Mouse (Mus musculus): ENCODE data around the gene Vash2. TPM values are rescaled to one million over a fixed set of nuclear protein-coding genes. Genes with fewer than 3 reads are reported as not detected.
A peak's percentile ranks its signal among the peaks of the same experiment; 100 is the strongest.
"Not testable (repeated sequence)": the region's sequence is repeated elsewhere in the genome, so short reads cannot be mapped to it uniquely, and the experiment has no call there.

Gene Vash2
- not detected in 2 replicates for polyA plus RNA-seq (2012; ENCODE audit: insufficient read depth, insufficient read length, missing spikeins)

- H3K27ac ChIP-seq (replicated peaks; ENCODE audit: low read depth, low read length): no peak within 1 kb of the TSS
- H3K4me3 ChIP-seq (ENCODE audit: insufficient read depth, low read depth, low read length): peak within 1 kb of the TSS; percentile 56
- H3K4me1 ChIP-seq (ENCODE audit: control insufficient read depth, insufficient read depth, insufficient read length, low read length): peaks cover 4% of the 10 kb centered on the region; the same call in 1 of the 2 replicates
These were observed at the start of gene Vash2 for GRCm38 (mm10) chr1:190979100-190979563. Gene Vash2, minus strand, starts transcription at chr1:190979296.

GRCm38 (mm10) chr1:191026021-191026713 lies 47.1 kb upstream of the Vash2 start, which contains the start of gene Flvcr1:
Gene Flvcr1, minus strand, starts transcription at chr1:191026158.
- peak within 1 kb of the TSS; percentile 65 for H3K4me3 ChIP-seq (ENCODE audit: insufficient read depth, low read depth, low read length)
- H3K4me1 ChIP-seq (ENCODE audit: control insufficient read depth, insufficient read depth, insufficient read length, low read length): 0 out of 2 replicates have a peak, but pooled peaks cover 3% of the 10 kb centered on the region
- no peak within 1 kb of the TSS for H3K27ac ChIP-seq (replicated peaks; ENCODE audit: low read depth, low read length)

DNA sequence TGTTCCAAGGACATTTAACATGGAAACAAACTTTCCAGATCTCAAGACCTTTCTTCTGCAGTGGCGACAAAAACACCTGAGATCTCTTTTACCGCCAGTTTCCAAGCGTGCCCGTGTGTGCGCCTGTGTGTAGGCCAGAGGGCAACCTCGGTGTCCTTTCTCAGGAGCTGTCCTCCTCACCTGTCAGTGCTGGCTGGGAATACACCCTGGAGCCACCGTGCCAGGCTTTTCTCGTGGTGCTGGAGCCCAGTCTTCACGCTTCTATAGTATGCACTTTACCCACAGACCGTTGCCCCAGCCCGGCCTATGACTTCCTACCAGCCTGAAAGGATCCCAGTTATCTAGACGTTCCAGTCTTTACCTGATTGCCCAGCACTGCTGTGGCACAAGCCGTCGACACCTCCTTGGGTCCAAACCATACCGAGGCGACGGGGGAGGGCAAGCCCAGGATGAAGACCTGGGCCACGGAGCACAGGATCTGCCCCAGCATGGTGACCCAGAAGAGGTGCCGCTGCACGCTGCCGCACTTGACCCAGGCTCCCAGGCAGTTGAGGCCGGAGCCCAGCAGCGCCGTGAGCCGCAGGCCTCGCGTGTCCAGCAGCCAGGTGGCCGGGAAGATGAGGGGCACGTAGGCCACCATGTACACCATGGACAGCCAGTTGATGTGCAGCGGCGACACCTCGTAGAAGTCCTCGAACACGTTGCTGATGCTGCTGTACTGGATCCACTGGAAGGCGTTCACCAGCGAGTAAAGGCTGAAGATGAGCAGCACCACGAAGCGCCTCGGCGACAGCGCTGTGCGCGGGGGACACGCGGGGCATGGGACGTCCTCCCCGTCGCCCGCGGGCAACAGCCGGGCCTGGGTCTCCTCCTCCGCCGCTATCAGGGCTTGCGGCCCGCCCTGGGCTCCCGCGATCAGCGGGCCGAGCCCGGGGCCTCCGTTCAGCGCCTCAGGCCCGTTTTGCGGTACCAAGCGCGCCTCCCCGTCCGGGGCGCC lies 46.2 kb upstream of the Vash2 start:
- no peak overlapping the region for H3K27ac ChIP-seq (replicated peaks; ENCODE audit: low read depth, low read length)
- H3K4me3 ChIP-seq (ENCODE audit: insufficient read depth, low read depth, low read length): peak overlapping the region; percentile 65
- 0 out of 2 replicates have a peak, but pooled peaks cover 3% of the 10 kb centered on the region for H3K4me1 ChIP-seq (ENCODE audit: control insufficient read depth, insufficient read depth, insufficient read length, low read length)

DNA sequence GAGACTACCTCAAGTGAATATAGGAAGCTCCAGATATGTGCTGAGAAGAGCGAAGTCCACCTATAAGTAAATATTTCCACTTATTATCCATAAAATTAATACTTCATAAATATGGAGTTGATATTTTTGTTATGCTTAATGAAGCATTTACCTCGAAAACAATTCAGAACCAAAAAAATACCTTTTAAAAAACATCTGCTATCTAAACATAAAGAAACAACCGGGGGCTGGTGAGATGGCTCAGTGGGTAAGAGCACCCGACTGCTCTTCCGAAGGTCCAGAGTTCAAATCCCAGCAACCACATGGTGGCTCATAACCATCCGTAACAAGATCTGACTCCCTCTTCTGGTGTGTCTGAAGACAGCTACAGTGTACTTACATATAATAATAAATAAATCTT lies 44.7 kb upstream of the Vash2 start:
- H3K4me3 ChIP-seq (ENCODE audit: insufficient read depth, low read depth, low read length); H3K27ac ChIP-seq (replicated peaks; ENCODE audit: low read depth, low read length); H3K4me1 ChIP-seq (ENCODE audit: control insufficient read depth, insufficient read depth, insufficient read length, low read length): not testable (repeated sequence)

GRCm38 (mm10) chr1:191023140-191023539 lies 44.0 kb upstream of the Vash2 start:
- no peak overlapping the region for H3K4me3 ChIP-seq (ENCODE audit: insufficient read depth, low read depth, low read length)
- no peak overlapping the region for H3K27ac ChIP-seq (replicated peaks; ENCODE audit: low read depth, low read length)
- H3K4me1 ChIP-seq (ENCODE audit: control insufficient read depth, insufficient read depth, insufficient read length, low read length): 0 out of 2 replicates have a peak, but pooled peaks cover 3% of the 10 kb centered on the region

- Histone ChIP-seq H3K27ac (replicated peaks; ENCODE audit: low read depth, low read length) (no peak overlapping the region), H3K4me3 (ENCODE audit: insufficient read depth, low read depth, low read length) (no peak overlapping the region), H3K4me1 (ENCODE audit: control insufficient read depth, insufficient read depth, insufficient read length, low read length) (no peaks in the 10 kb centered on the region)
These were observed 41.9 kb upstream of the Vash2 start for GRCm38 (mm10) chr1:191021016-191021415.

GRCm38 (mm10) chr1:191020217-191020924 lies 41.3 kb upstream of the Vash2 start:
- Histone ChIP-seq H3K27ac (replicated peaks; ENCODE audit: low read depth, low read length) (no peak overlapping the region), H3K4me3 (ENCODE audit: insufficient read depth, low read depth, low read length) (no peak overlapping the region), H3K4me1 (ENCODE audit: control insufficient read depth, insufficient read depth, insufficient read length, low read length) (no peaks in the 10 kb centered on the region)

DNA sequence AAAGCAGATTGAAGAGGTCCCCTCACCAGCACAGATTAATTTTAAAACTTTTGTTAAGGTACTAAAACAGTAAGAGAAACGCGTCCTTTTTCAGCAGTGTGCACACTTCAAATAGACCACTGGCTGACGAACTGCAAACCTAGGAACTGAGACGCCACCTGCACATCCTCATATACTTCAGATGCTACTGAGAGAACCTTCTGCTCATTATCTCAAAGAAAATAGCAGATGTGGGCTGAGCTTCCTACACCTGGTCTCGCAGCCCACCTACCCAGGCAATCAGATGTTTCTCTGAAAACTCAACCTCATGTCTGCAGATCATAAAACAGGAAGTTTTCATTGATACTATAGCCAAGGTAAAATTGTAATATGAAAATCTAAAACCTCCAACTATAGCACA lies 40.7 kb upstream of the Vash2 start:
- Histone ChIP-seq H3K4me3 (ENCODE audit: insufficient read depth, low read depth, low read length) (no peak overlapping the region), H3K4me1 (ENCODE audit: control insufficient read depth, insufficient read depth, insufficient read length, low read length) (no peaks in the 10 kb centered on the region), H3K27ac (replicated peaks; ENCODE audit: low read depth, low read length) (no peak overlapping the region)

DNA sequence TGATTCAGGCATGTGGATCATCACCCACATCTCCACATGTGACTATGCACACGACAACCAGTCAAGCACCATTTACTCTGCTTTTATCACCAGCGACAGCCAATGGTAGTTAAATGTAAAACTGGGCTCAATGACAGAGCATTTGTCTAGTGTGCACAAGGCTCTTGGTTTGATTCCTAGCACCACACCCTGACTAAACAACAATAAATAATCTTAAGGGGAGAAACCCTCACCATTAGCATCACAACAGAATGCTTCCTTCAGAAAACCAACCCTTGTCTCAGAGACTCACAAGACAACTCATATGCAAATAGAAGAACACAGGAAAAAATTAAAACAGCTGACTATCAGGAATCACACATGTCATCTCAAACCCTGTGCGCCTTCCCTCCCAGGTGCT lies 35.2 kb upstream of the Vash2 start:
- Histone ChIP-seq H3K4me3 (ENCODE audit: insufficient read depth, low read depth, low read length) (no peak overlapping the region), H3K4me1 (ENCODE audit: control insufficient read depth, insufficient read depth, insufficient read length, low read length) (no peaks in the 10 kb centered on the region), H3K27ac (replicated peaks; ENCODE audit: low read depth, low read length) (no peak overlapping the region)

DNA sequence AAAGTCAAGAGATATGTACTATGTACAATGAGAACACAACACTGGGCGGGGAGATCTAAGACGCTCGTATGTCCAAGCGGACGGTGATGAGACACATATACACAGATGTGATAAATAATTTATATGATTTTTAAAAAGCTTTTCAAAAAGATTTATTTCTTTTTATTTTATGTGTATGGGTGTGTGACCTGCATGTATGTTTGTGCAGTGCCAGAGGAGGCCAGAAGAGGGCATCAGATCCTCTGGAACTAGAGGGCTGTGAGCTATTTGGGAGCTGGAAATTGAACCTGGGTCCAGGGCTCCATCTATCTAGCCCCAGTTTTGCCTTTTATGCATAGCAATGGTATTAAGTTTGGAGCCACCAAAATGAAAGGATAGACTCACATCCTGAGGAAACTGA lies 29.6 kb upstream of the Vash2 start:
- H3K4me1 ChIP-seq (ENCODE audit: control insufficient read depth, insufficient read depth, insufficient read length, low read length): no peaks in the 10 kb centered on the region
- no peak overlapping the region for H3K4me3 ChIP-seq (ENCODE audit: insufficient read depth, low read depth, low read length)
- no peak overlapping the region for H3K27ac ChIP-seq (replicated peaks; ENCODE audit: low read depth, low read length)

DNA sequence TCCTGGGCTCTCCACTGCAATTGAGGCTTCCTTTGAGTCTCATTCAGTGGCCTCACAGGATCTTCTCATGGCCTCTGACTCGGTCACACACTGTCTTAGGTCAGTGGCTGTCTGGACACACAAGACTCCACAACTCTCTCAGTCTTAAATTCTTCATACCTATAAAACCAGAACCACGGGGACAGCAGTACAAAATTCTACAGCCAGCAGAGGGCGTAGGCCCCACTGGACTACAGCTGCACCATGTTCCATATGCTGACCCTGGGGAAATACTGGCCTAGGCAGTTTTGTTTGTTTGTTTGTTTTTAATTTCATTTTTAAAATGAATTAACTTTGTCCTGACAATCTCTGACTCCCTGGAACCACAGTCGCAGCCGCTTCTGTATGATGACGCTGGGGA lies 23.1 kb upstream of the Vash2 start:
- Histone ChIP-seq H3K4me1 (ENCODE audit: control insufficient read depth, insufficient read depth, insufficient read length, low read length) (no peaks in the 10 kb centered on the region), H3K4me3 (ENCODE audit: insufficient read depth, low read depth, low read length) (no peak overlapping the region), H3K27ac (replicated peaks; ENCODE audit: low read depth, low read length) (no peak overlapping the region)

- Histone ChIP-seq H3K27ac (replicated peaks; ENCODE audit: low read depth, low read length) (no peak overlapping the region), H3K4me3 (ENCODE audit: insufficient read depth, low read depth, low read length) (no peak overlapping the region), H3K4me1 (ENCODE audit: control insufficient read depth, insufficient read depth, insufficient read length, low read length) (no peaks in the 10 kb centered on the region)
These were observed 21.6 kb upstream of the Vash2 start for GRCm38 (mm10) chr1:191000686-191001085.

DNA sequence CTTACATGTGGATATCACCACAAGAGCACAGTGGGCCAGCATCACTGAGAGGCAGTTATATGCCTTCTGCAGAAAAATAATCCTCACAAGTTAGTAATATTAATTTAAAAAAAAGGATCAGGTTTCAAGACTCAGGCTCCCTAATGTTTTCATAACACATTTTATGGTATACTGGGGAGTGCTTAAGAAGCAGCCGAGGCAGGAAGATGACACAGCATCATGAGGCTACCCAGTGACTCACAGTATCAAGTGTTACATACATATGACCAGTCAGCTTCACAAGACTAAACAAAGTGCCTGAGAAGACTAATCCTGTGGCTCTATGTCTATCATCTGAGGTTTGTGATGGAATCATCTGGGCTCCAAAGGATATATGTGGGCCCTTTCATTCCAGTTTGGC lies 18.9 kb upstream of the Vash2 start:
- no peaks in the 10 kb centered on the region for H3K4me1 ChIP-seq (ENCODE audit: control insufficient read depth, insufficient read depth, insufficient read length, low read length)
- H3K4me3 ChIP-seq (ENCODE audit: insufficient read depth, low read depth, low read length): no peak overlapping the region
- no peak overlapping the region for H3K27ac ChIP-seq (replicated peaks; ENCODE audit: low read depth, low read length)

DNA sequence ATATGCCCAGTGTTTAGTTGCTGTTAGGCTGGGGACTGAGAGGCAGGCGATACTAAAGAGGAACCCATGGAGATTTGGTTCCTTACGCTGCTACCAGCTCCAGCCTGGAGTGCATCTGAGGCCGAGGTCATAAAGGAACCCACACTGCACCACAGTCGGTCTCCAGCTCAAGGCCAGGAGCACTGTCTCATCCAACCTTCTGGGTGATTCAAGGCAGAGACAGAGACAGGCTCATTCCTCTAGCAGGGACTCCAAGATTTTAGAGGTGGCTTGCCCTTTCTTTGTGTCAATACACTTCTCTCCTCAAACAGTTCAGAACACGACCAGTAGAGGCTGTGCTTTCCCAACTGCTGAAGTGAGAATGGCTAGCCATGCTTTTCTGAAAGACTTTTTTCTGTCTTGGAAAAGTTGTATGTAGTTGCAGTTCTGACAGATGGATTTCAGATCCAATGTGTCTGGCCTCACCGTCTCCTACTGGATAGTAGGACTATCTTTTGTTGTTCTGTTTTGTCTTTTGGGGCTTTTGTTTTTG lies 17.3 kb upstream of the Vash2 start:
- Histone ChIP-seq H3K4me1 (ENCODE audit: control insufficient read depth, insufficient read depth, insufficient read length, low read length) (no peaks in the 10 kb centered on the region), H3K4me3 (ENCODE audit: insufficient read depth, low read depth, low read length) (no peak overlapping the region), H3K27ac (replicated peaks; ENCODE audit: low read depth, low read length) (no peak overlapping the region)

Measured in brown adipose tissue, adult 24 weeks (tissue).